Mouse (Mus musculus): ENCODE results near the gene Gm7358. TPM values are rescaled to one million over a fixed set of nuclear protein-coding genes. Genes with fewer than 3 reads are reported as not detected.
A peak's percentile ranks its signal among the peaks of the same experiment; 100 is the strongest.
"Not testable (repeated sequence)": the region's sequence is repeated elsewhere in the genome, so short reads cannot be mapped to it uniquely, and the experiment has no call there.

The Gm7358 gene
- not detected in 2 replicates for polyA plus RNA-seq (2014; fragmentation: Nextera tagmentation; extraction: Ambion mirVana)

DNA sequence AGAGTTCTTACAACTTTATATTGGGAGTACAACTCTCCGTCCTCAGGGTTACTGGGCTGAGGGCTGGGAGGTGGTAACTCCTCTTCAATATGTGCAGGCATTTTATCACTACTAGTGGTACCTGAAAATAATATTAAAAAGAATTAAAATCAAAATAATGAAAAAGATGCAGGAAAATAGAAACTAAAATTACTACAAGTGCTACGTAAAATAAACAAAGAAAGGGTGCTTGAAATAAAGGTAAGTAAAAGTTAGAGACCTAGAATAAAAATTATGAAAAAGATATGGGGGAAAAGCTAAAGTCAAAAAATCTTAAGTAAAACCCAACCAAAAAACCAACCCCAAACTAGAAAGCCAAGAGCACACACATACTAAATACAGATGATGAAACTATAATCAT lies at the start of gene Gm7358:
Gene Gm7358, minus strand, starts transcription at position 101 of the 400 bp plus-strand sequence.
- no CpG with 5 or more reads among the region's 2 CpGs for WGBS
- not testable (repeated sequence) for ATAC-seq (ENCODE audit: low FRiP score, low TSS enrichment); H3K9ac ChIP-seq (replicated peaks; ENCODE audit: low read length); H3K9me3 ChIP-seq (ENCODE audit: control insufficient read depth, low read length); H3K4me3 ChIP-seq (replicated peaks; ENCODE audit: low read depth, low read length); H3K27ac ChIP-seq (replicated peaks; ENCODE audit: low read depth, low read length); H3K36me3 ChIP-seq (ENCODE audit: control insufficient read depth, insufficient read depth, low read length); H3K27me3 ChIP-seq (ENCODE audit: control insufficient read depth, insufficient read depth, low read length); H3K4me1 ChIP-seq (ENCODE audit: control insufficient read depth, insufficient read depth, low read length); DNase-seq; H3K4me2 ChIP-seq (ENCODE audit: low read length)

DNA sequence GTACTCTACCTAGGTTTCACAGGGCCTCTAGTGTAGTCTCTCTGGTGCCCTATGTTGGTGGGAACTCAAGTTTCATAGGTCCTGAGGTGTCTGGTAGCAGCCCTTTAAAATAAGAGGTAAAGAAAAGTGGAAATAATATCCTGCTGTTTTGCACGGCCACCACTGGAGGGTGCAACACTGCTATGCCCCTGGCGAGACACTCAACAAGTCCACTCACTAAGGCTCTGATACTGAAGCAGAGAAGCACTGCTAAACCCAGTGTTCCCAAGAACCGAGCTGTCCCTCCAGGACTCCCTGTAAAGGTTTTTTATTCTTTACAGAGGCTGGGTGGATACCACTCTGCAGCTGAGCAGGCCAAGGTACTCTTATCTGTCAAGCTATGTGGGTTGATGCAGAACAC lies 43.7 kb upstream of the Gm7358 start:
- not testable (repeated sequence) for H3K36me3 ChIP-seq (ENCODE audit: control insufficient read depth, insufficient read depth, low read length); H3K27ac ChIP-seq (replicated peaks; ENCODE audit: low read depth, low read length); H3K27me3 ChIP-seq (ENCODE audit: control insufficient read depth, insufficient read depth, low read length); H3K9me3 ChIP-seq (ENCODE audit: control insufficient read depth, low read length); DNase-seq; H3K4me2 ChIP-seq (ENCODE audit: low read length); H3K4me3 ChIP-seq (replicated peaks; ENCODE audit: low read depth, low read length); H3K4me1 ChIP-seq (ENCODE audit: control insufficient read depth, insufficient read depth, low read length); H3K9ac ChIP-seq (replicated peaks; ENCODE audit: low read length); ATAC-seq (ENCODE audit: low FRiP score, low TSS enrichment)
- 26% methylated on average over 3 of the region's 3 CpGs for WGBS

- not testable (repeated sequence) for H3K9ac ChIP-seq (replicated peaks; ENCODE audit: low read length); H3K27me3 ChIP-seq (ENCODE audit: control insufficient read depth, insufficient read depth, low read length); ATAC-seq (ENCODE audit: low FRiP score, low TSS enrichment); H3K9me3 ChIP-seq (ENCODE audit: control insufficient read depth, low read length); H3K4me3 ChIP-seq (replicated peaks; ENCODE audit: low read depth, low read length); H3K4me2 ChIP-seq (ENCODE audit: low read length); DNase-seq; H3K36me3 ChIP-seq (ENCODE audit: control insufficient read depth, insufficient read depth, low read length); H3K27ac ChIP-seq (replicated peaks; ENCODE audit: low read depth, low read length); H3K4me1 ChIP-seq (ENCODE audit: control insufficient read depth, insufficient read depth, low read length)
- 21% methylated on average over 1 of the region's 1 CpGs for WGBS
These were observed 42.2 kb upstream of the Gm7358 start for GRCm38 (mm10) chr17:14101446-14101980.

- H3K4me2 ChIP-seq (ENCODE audit: low read length); H3K27ac ChIP-seq (replicated peaks; ENCODE audit: low read depth, low read length); H3K4me1 ChIP-seq (ENCODE audit: control insufficient read depth, insufficient read depth, low read length); H3K4me3 ChIP-seq (replicated peaks; ENCODE audit: low read depth, low read length); DNase-seq; H3K36me3 ChIP-seq (ENCODE audit: control insufficient read depth, insufficient read depth, low read length); H3K27me3 ChIP-seq (ENCODE audit: control insufficient read depth, insufficient read depth, low read length); H3K9ac ChIP-seq (replicated peaks; ENCODE audit: low read length); H3K9me3 ChIP-seq (ENCODE audit: control insufficient read depth, low read length); ATAC-seq (ENCODE audit: low FRiP score, low TSS enrichment): not testable (repeated sequence)
- 65% methylated on average over 3 of the region's 3 CpGs for WGBS
These were observed 40.6 kb upstream of the Gm7358 start for GRCm38 (mm10) chr17:14099886-14100285.

DNA sequence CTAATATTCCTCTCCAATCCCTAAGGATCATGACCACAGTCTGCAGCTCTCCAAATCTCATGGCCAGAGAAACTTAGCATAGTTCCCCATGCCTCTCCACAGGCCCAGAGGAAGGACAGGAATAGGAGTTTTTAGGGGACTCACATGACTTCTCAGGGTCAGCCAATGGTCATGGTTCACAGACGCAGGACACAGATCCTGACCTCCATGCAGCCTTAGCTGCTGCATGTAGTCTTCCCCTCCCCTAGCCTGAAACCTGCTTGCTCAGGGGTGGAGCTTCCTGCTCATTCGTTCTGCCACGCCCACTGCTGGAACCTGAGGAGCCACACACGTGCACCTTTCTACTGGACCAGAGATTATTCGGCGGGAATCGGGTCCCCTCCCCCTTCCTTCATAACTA lies 34.8 kb upstream of the Gm7358 start:
- not testable (repeated sequence) for ATAC-seq (ENCODE audit: low FRiP score, low TSS enrichment); H3K9me3 ChIP-seq (ENCODE audit: control insufficient read depth, low read length); H3K36me3 ChIP-seq (ENCODE audit: control insufficient read depth, insufficient read depth, low read length); H3K9ac ChIP-seq (replicated peaks; ENCODE audit: low read length); H3K4me3 ChIP-seq (replicated peaks; ENCODE audit: low read depth, low read length); H3K4me1 ChIP-seq (ENCODE audit: control insufficient read depth, insufficient read depth, low read length); DNase-seq; H3K4me2 ChIP-seq (ENCODE audit: low read length); H3K27me3 ChIP-seq (ENCODE audit: control insufficient read depth, insufficient read depth, low read length); H3K27ac ChIP-seq (replicated peaks; ENCODE audit: low read depth, low read length)
- 51% methylated on average over 3 of the region's 7 CpGs for WGBS

DNA sequence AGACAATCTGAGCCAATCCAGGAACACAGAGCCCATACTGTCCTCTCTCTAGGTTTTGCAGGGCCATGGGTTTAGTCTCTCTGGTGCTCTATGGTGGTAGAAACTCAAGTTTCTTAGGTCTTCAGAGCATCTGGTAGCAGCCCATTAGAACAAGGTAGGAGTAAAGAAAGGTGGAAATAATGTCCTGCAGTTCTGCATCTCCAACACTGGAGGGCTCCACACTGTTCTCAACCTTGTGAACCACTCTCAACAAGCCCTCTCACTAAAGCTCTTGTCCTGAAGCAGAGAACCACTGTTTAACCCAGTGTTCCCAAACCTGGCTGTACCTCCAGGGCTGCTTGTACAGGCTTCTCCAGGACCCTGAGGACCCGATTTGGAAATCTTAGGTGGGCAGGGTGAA lies 27.3 kb upstream of the Gm7358 start:
- H3K27ac ChIP-seq (replicated peaks; ENCODE audit: low read depth, low read length); H3K4me2 ChIP-seq (ENCODE audit: low read length); H3K4me3 ChIP-seq (replicated peaks; ENCODE audit: low read depth, low read length); H3K9ac ChIP-seq (replicated peaks; ENCODE audit: low read length); H3K36me3 ChIP-seq (ENCODE audit: control insufficient read depth, insufficient read depth, low read length); ATAC-seq (ENCODE audit: low FRiP score, low TSS enrichment); H3K4me1 ChIP-seq (ENCODE audit: control insufficient read depth, insufficient read depth, low read length); H3K9me3 ChIP-seq (ENCODE audit: control insufficient read depth, low read length); H3K27me3 ChIP-seq (ENCODE audit: control insufficient read depth, insufficient read depth, low read length): not testable (repeated sequence)
- peak; percentile 19 for DNase-seq
- 8% methylated on average over 1 of the region's 1 CpGs for WGBS

GRCm38 (mm10) chr17:14041880-14042279 lies 17.5 kb downstream of the Gm7358 start:
- not testable (repeated sequence) for H3K9me3 ChIP-seq (ENCODE audit: control insufficient read depth, low read length); H3K27me3 ChIP-seq (ENCODE audit: control insufficient read depth, insufficient read depth, low read length); H3K36me3 ChIP-seq (ENCODE audit: control insufficient read depth, insufficient read depth, low read length); H3K9ac ChIP-seq (replicated peaks; ENCODE audit: low read length); H3K4me2 ChIP-seq (ENCODE audit: low read length); ATAC-seq (ENCODE audit: low FRiP score, low TSS enrichment); H3K27ac ChIP-seq (replicated peaks; ENCODE audit: low read depth, low read length); DNase-seq; H3K4me3 ChIP-seq (replicated peaks; ENCODE audit: low read depth, low read length); H3K4me1 ChIP-seq (ENCODE audit: control insufficient read depth, insufficient read depth, low read length)
- WGBS = 75% methylated on average over 1 of the region's 2 CpGs

DNA sequence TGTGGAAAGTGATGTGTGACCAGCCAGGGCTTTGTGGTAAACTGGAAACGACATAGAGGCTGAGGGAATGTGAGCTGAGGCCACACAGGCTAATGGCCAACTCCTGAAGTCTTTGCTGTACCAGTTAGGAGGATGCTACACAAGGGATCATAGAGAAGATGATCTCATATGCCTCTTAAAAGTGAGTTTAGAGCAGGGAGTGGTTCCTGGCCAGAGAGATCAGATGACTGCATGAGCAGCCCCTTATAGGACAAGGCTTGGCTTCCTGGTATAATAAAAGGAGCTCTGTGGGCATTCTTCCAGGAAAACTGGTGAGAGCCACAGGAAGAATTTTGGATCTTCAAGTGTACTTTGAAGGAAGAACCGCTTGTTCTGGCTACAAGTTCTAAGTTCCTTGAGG lies 22.3 kb downstream of the Gm7358 start:
- not testable (repeated sequence) for H3K4me2 ChIP-seq (ENCODE audit: low read length); H3K27me3 ChIP-seq (ENCODE audit: control insufficient read depth, insufficient read depth, low read length); H3K9ac ChIP-seq (replicated peaks; ENCODE audit: low read length); H3K9me3 ChIP-seq (ENCODE audit: control insufficient read depth, low read length); DNase-seq; H3K27ac ChIP-seq (replicated peaks; ENCODE audit: low read depth, low read length); H3K4me3 ChIP-seq (replicated peaks; ENCODE audit: low read depth, low read length); H3K36me3 ChIP-seq (ENCODE audit: control insufficient read depth, insufficient read depth, low read length); H3K4me1 ChIP-seq (ENCODE audit: control insufficient read depth, insufficient read depth, low read length); ATAC-seq (ENCODE audit: low FRiP score, low TSS enrichment)
- 45% methylated on average over 1 of the region's 2 CpGs for WGBS

DNA sequence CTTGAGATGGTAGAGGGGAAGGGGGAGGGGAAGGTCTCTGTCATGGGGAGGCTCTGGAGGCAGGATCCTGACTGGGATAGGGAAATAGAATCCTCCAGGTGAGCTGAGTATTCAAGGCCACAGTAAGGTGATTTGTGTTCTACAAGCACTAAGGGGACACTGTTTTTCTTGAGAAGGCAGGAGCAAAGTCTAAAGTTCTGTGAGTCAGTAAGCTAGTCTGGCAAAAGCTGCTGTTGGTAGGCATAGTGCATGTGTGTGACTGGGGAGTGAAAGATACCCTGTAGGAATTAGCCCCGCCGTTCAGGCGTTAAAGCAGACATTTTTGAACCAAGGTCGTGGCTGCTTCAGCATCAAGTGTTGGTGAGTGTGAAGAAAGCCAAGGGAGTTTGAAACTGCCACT lies 23.2 kb downstream of the Gm7358 start:
- not testable (repeated sequence) for H3K4me3 ChIP-seq (replicated peaks; ENCODE audit: low read depth, low read length); H3K9ac ChIP-seq (replicated peaks; ENCODE audit: low read length); H3K36me3 ChIP-seq (ENCODE audit: control insufficient read depth, insufficient read depth, low read length); DNase-seq; H3K27ac ChIP-seq (replicated peaks; ENCODE audit: low read depth, low read length); H3K9me3 ChIP-seq (ENCODE audit: control insufficient read depth, low read length); H3K27me3 ChIP-seq (ENCODE audit: control insufficient read depth, insufficient read depth, low read length); ATAC-seq (ENCODE audit: low FRiP score, low TSS enrichment); H3K4me2 ChIP-seq (ENCODE audit: low read length); H3K4me1 ChIP-seq (ENCODE audit: control insufficient read depth, insufficient read depth, low read length)
- WGBS = 89% methylated on average over 4 of the region's 4 CpGs
